Mouse (Mus musculus) limb, embryonic 11.5 days (tissue): ENCODE results near the gene Asphd1. TPM values are rescaled to one million over a fixed set of nuclear protein-coding genes. Genes with fewer than 3 reads are reported as not detected.

Experiments used
- ATAC-seq: fragments of 200-750 bp; cut with Nextera tagmentation; 2 replicates; pipeline ENCODE4 v1.8.0; 2017; ENCODE audit warnings: low read depth; ENCODE audit not compliant: insufficient number of reproducible peaks, low FRiP score, low TSS enrichment
- DNase-seq: peaks from one replicate; pipeline ENCODE4 v3.0.0-alpha.2; 2015; ENCODE audit warnings: low spot score
- H3K27ac ChIP-seq: fragments of 300-500 bp; sonication (generic); replicated peaks from 2 replicates; pipeline ENCODE4 v1.5.1; 2014; ENCODE audit warnings: low read depth, mild to moderate bottlenecking, low read length
- H3K27me3 ChIP-seq: fragments of 300-500 bp; sonication (generic); 2 replicates; pipeline ENCODE4 v1.6.1; 2014; ENCODE audit warnings: mild to moderate bottlenecking, low read length, mixed read lengths; ENCODE audit not compliant: control insufficient read depth, insufficient read depth
- H3K36me3 ChIP-seq: fragments of 300-500 bp; sonication (generic); 2 replicates; pipeline ENCODE4 v1.6.1; 2014; ENCODE audit warnings: mild to moderate bottlenecking, low read length, moderate library complexity, mixed read lengths; ENCODE audit not compliant: control insufficient read depth, insufficient read depth
- H3K4me1 ChIP-seq: fragments of 300-500 bp; sonication (generic); 2 replicates; pipeline ENCODE4 v1.6.1; 2014; ENCODE audit warnings: low read length, mixed read lengths; ENCODE audit not compliant: control insufficient read depth, insufficient read depth
- H3K4me2 ChIP-seq: fragments of 300-500 bp; sonication (generic); 2 replicates; pipeline ENCODE4 v1.6.1; 2014; ENCODE audit warnings: low read depth, mild to moderate bottlenecking, moderate library complexity; ENCODE audit not compliant: severe bottlenecking
- H3K4me3 ChIP-seq: fragments of 300-500 bp; sonication (generic); 2 replicates; pipeline ENCODE4 v1.5.1; 2014; ENCODE audit warnings: low read depth, low read length
- H3K9ac ChIP-seq: fragments of 300-500 bp; sonication (generic); 2 replicates; pipeline ENCODE4 v1.6.1; 2014; ENCODE audit warnings: mild to moderate bottlenecking, low read length
- H3K9me3 ChIP-seq: fragments of 300-500 bp; sonication (generic); 2 replicates; pipeline ENCODE4 v1.6.1; 2016; ENCODE audit warnings: low read length; ENCODE audit not compliant: control insufficient read depth
- WGBS: fragments of 180-500 bp; shearing (Covaris S2); extraction: QIAGEN DNeasy Blood & Tissue Kit; methylation state at CpG from one replicate; pipeline ENCODE4 v1.1.7; 2014; 5-methylcytosine and 5-hydroxymethylcytosine counted together
- polyA plus RNA-seq: library from polyadenylated mRNA; unstranded; fragments of >200 nt; fragmentation: Nextera tagmentation; extraction: Ambion mirVana; gene quantifications from 2 replicates; pipeline ENCODE4 v1.2.1, GENCODE M21; 2014

Asphd1 gene
- 0.32 TPM in 1 of 2 replicates, not detected in the other for polyA plus RNA-seq

GRCm38 (mm10) chr7:126949403-126949792 is at the start of gene Asphd1:
Gene Asphd1 (minus strand): TSS chr7:126949582.
- Histone ChIP-seq H3K4me1 (peaks cover 5% of the 10 kb centered on the region), H3K36me3 (no peaks in the 10 kb centered on the region), H3K9me3 (no peaks in the 10 kb centered on the region), H3K4me2 (peak within 1 kb of the TSS; percentile 97), H3K9ac (0 out of 2 replicates have a peak within 1 kb of the TSS, but pooled peaks have one; percentile 12), H3K27me3 (peaks cover 29% of the 10 kb centered on the region), H3K27ac (no peak within 1 kb of the TSS), H3K4me3 (peak within 1 kb of the TSS; percentile 39)
- ATAC-seq = peak; percentile 60
- 1% methylated on average over 21 of the region's 21 CpGs for WGBS
- DNase-seq = no peak

GRCm38 (mm10) chr7:126996449-126996848 is 47.1 kb upstream of the Asphd1 start:
- no peaks in the 10 kb centered on the region for H3K9me3 ChIP-seq
- 83% methylated on average over 4 of the region's 4 CpGs for WGBS
- H3K27ac ChIP-seq = no peak overlapping the region
- H3K4me1 ChIP-seq = no peaks in the 10 kb centered on the region
- H3K27me3 ChIP-seq = no peaks in the 10 kb centered on the region
- ATAC-seq = no peak
- no peak overlapping the region for H3K4me2 ChIP-seq
- H3K9ac ChIP-seq = no peak overlapping the region
- H3K36me3 ChIP-seq = no peaks in the 10 kb centered on the region; the same call in 1 of the 2 replicates
- H3K4me3 ChIP-seq = no peak overlapping the region
- no peak for DNase-seq

GRCm38 (mm10) chr7:126988816-126989215 is 39.4 kb upstream of the Asphd1 start:
- Histone ChIP-seq H3K4me3 (no peak overlapping the region), H3K9ac (no peak overlapping the region), H3K4me1 (no peaks in the 10 kb centered on the region), H3K9me3 (no peaks in the 10 kb centered on the region), H3K27ac (no peak overlapping the region), H3K36me3 (no peaks in the 10 kb centered on the region), H3K27me3 (no peaks in the 10 kb centered on the region), H3K4me2 (no peak overlapping the region)
- whole genome bisulfite sequencing = 74% methylated on average over 8 of the region's 8 CpGs
- ATAC-seq = no peak
- DNase-seq = no peak

GRCm38 (mm10) chr7:126986319-126986718 is 36.9 kb upstream of the Asphd1 start:
- no peaks in the 10 kb centered on the region for H3K27me3 ChIP-seq
- H3K4me1 ChIP-seq = no peaks in the 10 kb centered on the region
- H3K27ac ChIP-seq = no peak overlapping the region
- 40% methylated on average over 9 of the region's 9 CpGs for WGBS
- H3K9me3 ChIP-seq = no peaks in the 10 kb centered on the region
- H3K4me2 ChIP-seq = no peak overlapping the region
- no peaks in the 10 kb centered on the region for H3K36me3 ChIP-seq
- ATAC-seq (no peak), DNase-seq (peak; percentile 36)
- no peak overlapping the region for H3K4me3 ChIP-seq
- H3K9ac ChIP-seq = no peak overlapping the region

GRCm38 (mm10) chr7:126984667-126985444 is 35.5 kb upstream of the Asphd1 start:
- no peak overlapping the region for H3K4me3 ChIP-seq
- no peaks in the 10 kb centered on the region for H3K4me1 ChIP-seq
- no peaks in the 10 kb centered on the region for H3K27me3 ChIP-seq
- H3K27ac ChIP-seq = no peak overlapping the region
- no peaks in the 10 kb centered on the region for H3K9me3 ChIP-seq
- peaks cover 3% of the 10 kb centered on the region; the same call in 1 of the 2 replicates for H3K36me3 ChIP-seq
- ATAC-seq (no peak), DNase-seq (no peak)
- H3K4me2 ChIP-seq = no peak overlapping the region
- H3K9ac ChIP-seq = no peak overlapping the region
- 35% methylated on average over 10 of the region's 10 CpGs for WGBS

- Histone ChIP-seq H3K4me1 (no peaks in the 10 kb centered on the region), H3K9me3 (no peaks in the 10 kb centered on the region), H3K4me2 (no peak overlapping the region), H3K36me3 (peaks cover 14% of the 10 kb centered on the region; the same call in 1 of the 2 replicates), H3K4me3 (no peak overlapping the region), H3K27ac (no peak overlapping the region), H3K9ac (no peak overlapping the region), H3K27me3 (no peaks in the 10 kb centered on the region)
- 85% methylated on average over 7 of the region's 7 CpGs for WGBS
- DNase-seq = no peak
- ATAC-seq = no peak
Measured at GRCm38 (mm10) chr7:126983113-126983512, 33.7 kb upstream of the Asphd1 start.

- no peak overlapping the region for H3K4me2 ChIP-seq
Measured at GRCm38 (mm10) chr7:126982054-126982453, 32.7 kb upstream of the Asphd1 start.

GRCm38 (mm10) chr7:126981601-126982000 is 32.2 kb upstream of the Asphd1 start:
- no peak overlapping the region for H3K4me3 ChIP-seq
- 92% methylated on average over 2 of the region's 2 CpGs for WGBS
- no peaks in the 10 kb centered on the region for H3K4me1 ChIP-seq
- no peak overlapping the region for H3K4me2 ChIP-seq
- no peak overlapping the region for H3K9ac ChIP-seq
- H3K27me3 ChIP-seq = no peaks in the 10 kb centered on the region
- no peak for ATAC-seq
- no peak for DNase-seq
- H3K27ac ChIP-seq = no peak overlapping the region
- peaks cover 17% of the 10 kb centered on the region; the same call in 1 of the 2 replicates for H3K36me3 ChIP-seq
- no peaks in the 10 kb centered on the region for H3K9me3 ChIP-seq

More at GRCm38 (mm10) chr7:126982054-126982453, 32.7 kb upstream of the Asphd1 start:
- DNase-seq = no peak
- Histone ChIP-seq H3K4me1 (no peaks in the 10 kb centered on the region), H3K9ac (no peak overlapping the region), H3K9me3 (no peaks in the 10 kb centered on the region), H3K36me3 (peaks cover 17% of the 10 kb centered on the region; the same call in 1 of the 2 replicates), H3K4me3 (no peak overlapping the region), H3K27me3 (no peaks in the 10 kb centered on the region), H3K27ac (no peak overlapping the region)
- 95% methylated on average over 4 of the region's 4 CpGs for WGBS
- no peak for ATAC-seq
